Mouse (Mus musculus): ENCODE data around the gene Gm49630. TPM values are rescaled to one million over a fixed set of nuclear protein-coding genes. Genes with fewer than 3 reads are reported as not detected.
"Not testable (repeated sequence)": the region's sequence is repeated elsewhere in the genome, so short reads cannot be mapped to it uniquely, and the experiment has no call there.

The Gm49630 gene
- polyA plus RNA-seq, 1 experiment from 2014 or later: not detected

DNA sequence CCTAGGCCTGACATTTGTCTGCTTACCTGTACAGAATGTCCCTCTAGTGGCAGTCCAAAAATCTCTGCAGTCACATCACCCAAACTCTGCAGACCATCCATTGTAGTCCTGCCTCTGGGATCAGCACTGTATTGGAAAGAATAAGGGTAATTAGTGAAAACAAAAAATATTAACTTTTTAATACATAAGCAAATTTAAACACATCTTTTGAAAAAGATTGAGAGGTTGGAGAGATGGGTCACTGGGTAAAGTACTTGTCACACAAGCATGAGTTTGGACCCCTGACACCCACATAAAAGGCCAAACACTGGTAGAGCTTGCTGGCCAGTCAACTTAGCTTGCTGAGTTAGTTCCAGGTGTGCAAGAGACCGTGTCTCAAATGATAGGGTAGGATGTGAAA is 19.2 kb downstream of the Gm49630 start, which contains the start of gene Ttll2:
Gene Ttll2, minus strand, starts transcription at position 101 of the 400 bp plus-strand sequence.
- not testable (repeated sequence) for H3K27ac ChIP-seq; H3K4me3 ChIP-seq; H3K4me1 ChIP-seq; H3K9me3 ChIP-seq (replicated peaks); H3K36me3 ChIP-seq; DNase-seq (ENCODE audit: low spot score); H3K27me3 ChIP-seq (ENCODE audit: low read depth, poor library complexity, severe bottlenecking)
- WGBS: 83% methylated on average over 1 of the region's 1 CpGs

DNA sequence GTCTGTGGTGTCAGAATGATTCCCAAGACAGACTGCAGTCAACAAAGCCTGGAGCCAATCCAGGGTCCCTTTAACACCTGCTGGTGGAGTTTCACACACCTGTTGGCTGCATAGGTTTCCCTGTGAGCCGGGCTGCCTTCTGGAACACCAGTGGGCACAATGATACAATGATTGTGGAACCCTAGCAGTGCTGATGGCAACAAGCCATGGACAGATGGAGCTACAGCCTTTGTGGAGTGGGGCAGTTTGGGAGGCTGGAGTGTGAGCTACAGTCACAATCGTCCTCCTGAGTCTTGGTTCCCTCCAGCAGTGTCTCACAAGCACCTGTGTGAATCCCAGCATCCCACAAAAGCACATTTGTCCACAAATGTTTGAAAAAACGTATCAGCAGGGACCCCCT is 23.0 kb downstream of the Gm49630 start:
- not testable (repeated sequence) for H3K27ac ChIP-seq; DNase-seq (ENCODE audit: low spot score); H3K4me3 ChIP-seq; H3K27me3 ChIP-seq (ENCODE audit: low read depth, poor library complexity, severe bottlenecking); H3K36me3 ChIP-seq; H3K4me1 ChIP-seq; H3K9me3 ChIP-seq (replicated peaks)
- 92% methylated on average over 2 of the region's 3 CpGs for WGBS

DNA sequence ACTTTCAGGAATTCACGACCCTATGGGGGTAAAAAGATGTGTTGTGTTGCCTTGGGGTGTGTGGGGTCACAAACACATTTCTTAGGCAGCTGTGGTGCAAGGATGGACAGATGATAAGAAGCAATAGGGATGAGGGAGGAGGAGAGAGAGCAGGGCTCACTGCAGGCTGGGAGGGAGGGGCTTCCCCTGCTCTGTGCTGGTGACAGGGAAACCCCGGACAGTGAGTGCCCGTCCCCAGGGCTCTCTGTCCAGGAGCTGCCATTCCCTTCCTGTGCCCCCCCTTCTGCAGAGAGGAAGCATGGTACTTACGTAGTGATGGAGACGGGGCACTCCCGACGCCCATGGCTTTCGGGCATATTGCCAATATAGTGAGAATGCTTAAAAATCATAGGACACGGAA is 34.4 kb downstream of the Gm49630 start:
- not testable (repeated sequence) for H3K27ac ChIP-seq; H3K27me3 ChIP-seq (ENCODE audit: low read depth, poor library complexity, severe bottlenecking); H3K9me3 ChIP-seq (replicated peaks); DNase-seq (ENCODE audit: low spot score); H3K36me3 ChIP-seq; H3K4me3 ChIP-seq; H3K4me1 ChIP-seq
- 72% methylated on average over 9 of the region's 9 CpGs for WGBS

- not testable (repeated sequence) for DNase-seq (ENCODE audit: low spot score)
- 84% methylated on average over 4 of the region's 5 CpGs for WGBS
These were observed 39.0 kb downstream of the Gm49630 start for GRCm38 (mm10) chr17:7332745-7333144.

DNA sequence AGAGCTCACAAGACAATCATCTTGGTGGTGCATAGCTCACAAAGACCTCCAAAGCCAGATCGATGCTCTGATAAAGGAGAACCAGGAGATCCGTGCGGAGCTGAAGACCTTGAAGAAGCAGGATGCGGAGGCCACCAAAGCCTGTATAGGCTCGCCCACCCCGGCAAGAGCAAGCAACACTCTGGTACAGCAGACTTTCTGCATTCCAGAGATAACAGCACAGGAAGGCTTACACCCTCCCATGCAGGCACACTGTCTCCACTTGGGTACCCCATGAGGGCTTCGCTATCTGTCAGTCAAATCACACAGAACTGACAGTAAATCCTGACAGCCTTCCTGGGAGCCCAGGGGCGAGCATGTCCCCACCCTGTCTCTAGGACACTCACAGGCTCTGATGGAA is 45.4 kb downstream of the Gm49630 start:
- not testable (repeated sequence) for H3K4me1 ChIP-seq; H3K9me3 ChIP-seq (replicated peaks); H3K27ac ChIP-seq; H3K27me3 ChIP-seq (ENCODE audit: low read depth, poor library complexity, severe bottlenecking); H3K4me3 ChIP-seq; DNase-seq (ENCODE audit: low spot score); H3K36me3 ChIP-seq
- 80% methylated on average over 8 of the region's 8 CpGs for WGBS

More at GRCm38 (mm10) chr17:7332745-7333144, 39.0 kb downstream of the Gm49630 start:
- not testable (repeated sequence) for H3K9me3 ChIP-seq (replicated peaks); H3K27ac ChIP-seq; H3K36me3 ChIP-seq; H3K4me1 ChIP-seq; H3K4me3 ChIP-seq; H3K27me3 ChIP-seq (ENCODE audit: low read depth, poor library complexity, severe bottlenecking)

GRCm38 (mm10) chr17:7324346-7324745 is 47.4 kb downstream of the Gm49630 start, which contains the start of gene Tcp10a:
Gene Tcp10a, plus strand, starts transcription at chr17:7324646.
- not testable (repeated sequence) for H3K4me3 ChIP-seq; DNase-seq (ENCODE audit: low spot score); H3K27me3 ChIP-seq (ENCODE audit: low read depth, poor library complexity, severe bottlenecking); H3K36me3 ChIP-seq; H3K4me1 ChIP-seq; H3K27ac ChIP-seq; H3K9me3 ChIP-seq (replicated peaks)
- WGBS: 95% methylated on average over 5 of the region's 5 CpGs

DNA sequence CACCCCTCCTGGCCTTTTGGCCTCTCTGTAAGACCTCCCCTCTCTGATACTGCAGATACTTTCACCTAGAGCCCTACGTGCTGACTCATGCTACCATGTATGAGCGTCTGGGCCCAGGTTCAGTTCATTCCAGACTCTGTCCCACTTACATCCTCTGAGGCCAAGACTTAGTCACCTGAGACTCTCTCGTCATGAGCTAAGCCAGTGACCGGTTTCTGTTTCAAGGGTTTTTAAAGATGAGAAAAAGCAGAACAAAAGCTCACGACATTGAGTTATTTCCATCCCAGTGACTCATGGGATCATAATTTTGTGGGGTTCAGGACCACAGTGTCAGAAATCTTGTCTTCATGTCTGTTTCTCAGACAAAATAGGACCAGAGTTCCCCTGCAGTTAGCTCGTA is 52.0 kb downstream of the Gm49630 start:
- DNase-seq (ENCODE audit: low spot score); H3K4me3 ChIP-seq; H3K36me3 ChIP-seq; H3K9me3 ChIP-seq (replicated peaks); H3K4me1 ChIP-seq; H3K27ac ChIP-seq; H3K27me3 ChIP-seq (ENCODE audit: low read depth, poor library complexity, severe bottlenecking): not testable (repeated sequence)
- 86% methylated on average over 6 of the region's 6 CpGs for WGBS

GRCm38 (mm10) chr17:7315693-7316382 is 55.9 kb downstream of the Gm49630 start:
- H3K4me3 ChIP-seq; H3K36me3 ChIP-seq; H3K9me3 ChIP-seq (replicated peaks); H3K4me1 ChIP-seq; DNase-seq (ENCODE audit: low spot score); H3K27ac ChIP-seq; H3K27me3 ChIP-seq (ENCODE audit: low read depth, poor library complexity, severe bottlenecking): not testable (repeated sequence)
- WGBS: 82% methylated on average over 8 of the region's 8 CpGs

GRCm38 (mm10) chr17:7306278-7307196 is 65.2 kb downstream of the Gm49630 start:
- not testable (repeated sequence) for H3K36me3 ChIP-seq; H3K27ac ChIP-seq; H3K27me3 ChIP-seq (ENCODE audit: low read depth, poor library complexity, severe bottlenecking); H3K4me1 ChIP-seq; DNase-seq (ENCODE audit: low spot score); H3K9me3 ChIP-seq (replicated peaks); H3K4me3 ChIP-seq
- WGBS: 59% methylated on average over 8 of the region's 8 CpGs

Other genes with a start within 250 kb of the Gm49630 start
- 25.2 and 26.3 TPM in 2 replicates for gene Rps6ka2, start 201.9 kb downstream of the Gm49630 start, polyA plus RNA-seq (2016; fragmentation: Nextera tagmentation; extraction: Ambion mirVana)
- gene Tcp10a, start 47.3 kb downstream of the Gm49630 start, polyA plus RNA-seq (2016; fragmentation: Nextera tagmentation; extraction: Ambion mirVana): not detected in 2 replicates
- gene Ttll2, start 19.3 kb downstream of the Gm49630 start, polyA plus RNA-seq (2016; fragmentation: Nextera tagmentation; extraction: Ambion mirVana): not detected in 2 replicates
- gene Unc93a2, start 13.5 kb upstream of the Gm49630 start, polyA plus RNA-seq (2016; fragmentation: Nextera tagmentation; extraction: Ambion mirVana): not detected in 2 replicates

All from limb, embryonic 10.5 days (tissue).